Mouse (Mus musculus): ENCODE data around the gene Zfp219. TPM values are rescaled to one million over a fixed set of nuclear protein-coding genes. Genes with fewer than 3 reads are reported as not detected.

The Zfp219 gene
- polyA plus RNA-seq, 1 experiment from 2014 or later = 28.3 TPM

DNA sequence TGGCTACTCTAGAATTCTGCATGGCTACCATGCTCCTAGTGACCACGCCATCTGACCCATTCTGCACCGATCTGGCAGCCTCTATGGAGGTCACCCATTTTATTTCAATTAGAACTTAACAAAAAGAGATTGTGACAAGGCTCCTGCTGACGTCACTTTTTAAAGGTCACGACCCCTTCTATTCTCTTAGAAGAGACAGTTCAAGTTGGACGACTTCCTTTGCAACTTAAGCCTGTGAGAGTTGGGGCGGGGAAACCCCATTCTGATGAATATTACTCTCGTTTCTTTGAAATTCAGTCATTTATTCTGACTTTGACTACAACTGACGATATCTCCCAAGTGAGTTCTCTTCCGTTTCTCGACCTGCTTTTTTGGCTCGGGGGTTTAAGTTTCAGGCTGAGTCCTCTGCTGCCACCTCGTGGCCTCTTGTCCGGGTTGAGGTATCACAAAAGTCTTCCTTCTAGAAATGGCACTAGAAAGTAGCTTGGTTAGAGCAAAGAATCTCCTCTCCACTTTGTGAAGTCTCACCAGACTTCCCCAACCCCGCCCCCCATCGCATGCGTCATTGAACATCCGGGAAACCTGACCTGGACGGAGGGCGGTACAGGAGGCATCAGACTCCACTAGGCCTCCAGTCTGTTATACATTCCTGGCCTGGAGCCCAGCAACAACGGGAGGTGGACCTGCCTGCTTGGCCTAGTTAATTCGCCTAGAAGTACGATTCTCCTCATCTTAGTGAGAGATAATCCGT lies 2.4 kb upstream of the Zfp219 start:
- H3K9ac ChIP-seq = peak overlapping the region; percentile 21; the same call in 1 of the 2 replicates
- WGBS = 4% methylated on average over 23 of the region's 23 CpGs
- no peaks in the 10 kb centered on the region for H3K36me3 ChIP-seq (ENCODE audit: insufficient read depth)
- TF ChIP-seq CTCF (IDR thresholded peaks at IDR 0.05; ENCODE audit: low read depth) = peak; percentile 77
- DNase-seq (peak; percentile 95), ATAC-seq (ENCODE audit: insufficient read depth) (peak; percentile 33)
- peaks cover 11% of the 10 kb centered on the region; the same call in 1 of the 2 replicates for H3K4me1 ChIP-seq (ENCODE audit: insufficient read depth)
- H3K27me3 ChIP-seq (ENCODE audit: insufficient read depth, low read length) = no peaks in the 10 kb centered on the region
- H3K27ac ChIP-seq (ENCODE audit: low read depth) = peak overlapping the region; percentile 89
- peak overlapping the region; percentile 25 for H3K4me3 ChIP-seq (ENCODE audit: low read depth, low read length)
- peak overlapping the region; percentile 55 for H3K4me2 ChIP-seq
- no peaks in the 10 kb centered on the region for H3K9me3 ChIP-seq (ENCODE audit: low read depth, low read length)

DNA sequence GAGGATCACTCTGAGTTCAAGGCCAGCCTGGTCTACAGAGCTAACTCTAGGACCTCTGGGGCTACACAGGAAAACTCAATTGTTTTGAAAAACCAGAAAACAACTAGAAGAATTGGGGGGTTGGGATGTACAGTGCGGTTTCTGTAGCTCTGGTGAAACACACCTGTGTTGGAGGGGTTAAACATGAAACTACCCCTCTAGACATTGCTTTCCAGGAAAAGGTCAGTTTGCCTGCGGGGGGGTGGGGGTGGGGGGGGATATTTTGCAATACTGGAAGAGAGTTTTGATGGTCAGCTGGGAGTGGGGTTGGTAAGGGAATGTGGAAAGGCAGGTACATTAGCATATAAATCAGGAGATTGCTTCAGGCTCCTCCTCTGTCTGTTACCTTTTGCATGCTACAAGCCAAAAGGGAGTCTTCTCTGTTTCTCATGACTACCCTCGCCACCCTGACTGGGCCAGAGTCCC lies 1.7 kb upstream of the Zfp219 start:
- WGBS = 59% methylated on average over 3 of the region's 3 CpGs
- TF ChIP-seq CTCF (IDR thresholded peaks at IDR 0.05; ENCODE audit: low read depth) = no peak
- Histone ChIP-seq H3K27me3 (ENCODE audit: insufficient read depth, low read length) (no peaks in the 10 kb centered on the region), H3K36me3 (ENCODE audit: insufficient read depth) (no peaks in the 10 kb centered on the region), H3K27ac (ENCODE audit: low read depth) (peak overlapping the region; percentile 89), H3K4me3 (ENCODE audit: low read depth, low read length) (no peak overlapping the region), H3K9ac (no peak overlapping the region), H3K9me3 (ENCODE audit: low read depth, low read length) (no peaks in the 10 kb centered on the region), H3K4me1 (ENCODE audit: insufficient read depth) (peaks cover 11% of the 10 kb centered on the region; the same call in 1 of the 2 replicates), H3K4me2 (peak overlapping the region; percentile 55)
- ATAC-seq (ENCODE audit: insufficient read depth) (no peak), DNase-seq (no peak)

DNA sequence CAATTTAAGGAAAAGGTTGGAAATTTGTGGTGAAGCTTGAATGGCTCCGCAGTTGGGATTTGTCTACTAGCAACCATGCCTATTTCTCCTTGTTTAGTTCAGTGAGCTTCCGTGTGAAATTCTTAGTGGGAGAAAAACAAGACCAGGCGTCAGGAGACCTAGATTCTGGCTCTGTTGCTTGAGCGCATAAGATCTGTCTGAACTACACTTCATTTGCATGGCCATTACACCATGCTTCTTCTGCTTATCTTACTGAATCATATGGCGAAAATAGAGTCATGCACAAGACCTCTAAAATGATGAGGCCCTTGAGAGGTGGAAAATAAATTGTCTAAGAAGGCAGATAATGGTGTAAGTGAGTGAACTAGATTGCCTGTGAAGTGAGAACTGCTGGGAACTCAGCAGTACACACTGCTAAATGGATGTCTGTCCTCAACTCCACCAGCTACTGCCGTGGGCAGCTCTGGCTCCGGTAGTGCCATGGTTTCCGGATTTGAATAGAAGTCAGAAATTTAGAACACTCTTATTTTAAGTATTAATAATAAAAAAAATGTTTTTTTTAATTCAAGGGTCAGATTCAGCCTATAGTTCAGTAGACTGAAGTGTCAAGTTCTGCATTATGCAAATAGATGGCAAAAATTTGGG lies 1.2 kb upstream of the Zfp219 start:
- no peak for TF ChIP-seq CTCF (IDR thresholded peaks at IDR 0.05; ENCODE audit: low read depth)

DNA sequence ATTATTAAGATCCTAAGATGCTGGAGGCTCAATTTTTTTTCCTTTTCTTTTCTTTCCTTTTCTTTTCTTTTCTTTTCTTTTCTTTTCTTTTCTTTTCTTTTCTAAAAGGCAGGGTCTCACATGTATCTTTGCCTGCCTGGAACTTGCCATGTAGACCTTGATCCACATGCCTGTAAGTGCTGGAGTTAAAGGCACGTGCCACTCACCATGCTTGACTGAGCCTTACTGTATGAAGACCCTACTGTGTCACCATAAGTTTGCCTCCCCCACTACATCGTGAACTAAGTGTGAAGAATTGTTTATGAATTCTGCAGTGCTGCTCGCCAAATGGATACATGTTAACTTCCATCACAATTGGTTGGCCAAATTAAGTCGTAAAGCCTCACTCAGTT lies 601 bp upstream of the Zfp219 start:
- 52% methylated on average over 4 of the region's 4 CpGs for WGBS
- H3K4me1 ChIP-seq (ENCODE audit: insufficient read depth) = peaks cover 12% of the 10 kb centered on the region; the same call in 1 of the 2 replicates
- H3K27me3 ChIP-seq (ENCODE audit: insufficient read depth, low read length) = no peaks in the 10 kb centered on the region
- DNase-seq (no peak), ATAC-seq (ENCODE audit: insufficient read depth) (no peak)
- peak overlapping the region; percentile 100 for H3K27ac ChIP-seq (ENCODE audit: low read depth)
- peak overlapping the region; percentile 65; the same call in 1 of the 2 replicates for H3K4me3 ChIP-seq (ENCODE audit: low read depth, low read length)
- H3K4me2 ChIP-seq = peak overlapping the region; percentile 81
- no peak for TF ChIP-seq CTCF (IDR thresholded peaks at IDR 0.05; ENCODE audit: low read depth)
- peak overlapping the region; percentile 89 for H3K9ac ChIP-seq
- 0 out of 2 replicates have a peak, but pooled peaks cover 6% of the 10 kb centered on the region for H3K36me3 ChIP-seq (ENCODE audit: insufficient read depth)
- H3K9me3 ChIP-seq (ENCODE audit: low read depth, low read length) = no peaks in the 10 kb centered on the region

More for the DNA sequence above, 1.2 kb upstream of the Zfp219 start:
- ATAC-seq (ENCODE audit: insufficient read depth) = no peak
- H3K9me3 ChIP-seq (ENCODE audit: low read depth, low read length) = no peaks in the 10 kb centered on the region
- H3K36me3 ChIP-seq (ENCODE audit: insufficient read depth) = 0 out of 2 replicates have a peak, but pooled peaks cover 5% of the 10 kb centered on the region
- H3K4me1 ChIP-seq (ENCODE audit: insufficient read depth) = peaks cover 11% of the 10 kb centered on the region; the same call in 1 of the 2 replicates
- no peak overlapping the region for H3K4me3 ChIP-seq (ENCODE audit: low read depth, low read length)
- 87% methylated on average over 8 of the region's 8 CpGs for WGBS
- no peaks in the 10 kb centered on the region for H3K27me3 ChIP-seq (ENCODE audit: insufficient read depth, low read length)
- no peak overlapping the region for H3K4me2 ChIP-seq
- no peak overlapping the region for H3K9ac ChIP-seq
- H3K27ac ChIP-seq (ENCODE audit: low read depth) = peak overlapping the region; percentile 100
- no peak for DNase-seq

DNA sequence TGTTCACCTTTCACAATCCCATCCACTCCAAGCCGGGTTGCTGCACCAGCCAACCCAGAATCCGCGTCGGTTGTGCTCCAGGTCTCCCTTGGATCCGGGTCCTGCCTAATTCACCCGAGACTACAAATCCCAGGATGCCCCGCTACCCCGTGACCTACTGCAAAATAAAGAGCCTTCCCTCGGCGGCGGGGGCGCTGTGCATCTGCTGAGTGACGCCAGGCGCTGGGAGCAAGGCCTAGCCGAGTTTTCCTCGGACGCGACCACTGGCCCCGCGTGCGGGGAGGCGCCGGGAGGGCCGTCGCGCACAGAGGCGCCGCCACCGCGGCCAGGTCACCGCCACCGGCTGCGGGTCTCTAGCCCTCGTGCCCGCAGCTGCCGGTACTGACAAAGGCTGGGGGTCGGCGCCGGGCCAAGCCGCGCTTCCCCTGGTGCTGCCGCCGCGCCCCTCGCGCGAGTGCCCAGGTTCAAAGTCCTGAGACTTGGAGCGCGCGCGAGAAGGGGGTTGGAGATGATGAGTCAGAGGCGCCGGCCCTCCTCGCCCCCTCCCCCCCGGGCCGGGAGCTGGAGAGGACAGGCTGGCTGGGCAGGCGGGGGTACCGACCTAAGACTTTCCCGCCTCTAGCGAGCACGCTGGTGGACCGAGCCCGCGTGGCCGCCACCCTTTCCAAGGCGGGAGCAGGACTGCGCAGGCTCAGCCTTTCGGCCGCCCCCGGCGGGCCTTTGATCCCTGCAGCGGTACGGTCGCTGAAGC lies 768 bp downstream of the Zfp219 start:
- no peaks in the 10 kb centered on the region for H3K9me3 ChIP-seq (ENCODE audit: low read depth, low read length)
- under 1% methylated on average over 73 of the region's 74 CpGs for WGBS
- peak; percentile 71 for TF ChIP-seq CTCF (IDR thresholded peaks at IDR 0.05; ENCODE audit: low read depth)
- DNase-seq = peak; percentile 99
- ATAC-seq (ENCODE audit: insufficient read depth) = peak; percentile 88
- H3K9ac ChIP-seq = peak overlapping the region; percentile 89
- H3K4me1 ChIP-seq (ENCODE audit: insufficient read depth) = peaks cover 21% of the 10 kb centered on the region; the same call in 1 of the 2 replicates
- H3K4me2 ChIP-seq = peak overlapping the region; percentile 81
- H3K4me3 ChIP-seq (ENCODE audit: low read depth, low read length) = peak overlapping the region; percentile 65
- peak overlapping the region; percentile 100 for H3K27ac ChIP-seq (ENCODE audit: low read depth)
- H3K27me3 ChIP-seq (ENCODE audit: insufficient read depth, low read length) = no peaks in the 10 kb centered on the region
- H3K36me3 ChIP-seq (ENCODE audit: insufficient read depth) = 0 out of 2 replicates have a peak, but pooled peaks cover 6% of the 10 kb centered on the region

DNA sequence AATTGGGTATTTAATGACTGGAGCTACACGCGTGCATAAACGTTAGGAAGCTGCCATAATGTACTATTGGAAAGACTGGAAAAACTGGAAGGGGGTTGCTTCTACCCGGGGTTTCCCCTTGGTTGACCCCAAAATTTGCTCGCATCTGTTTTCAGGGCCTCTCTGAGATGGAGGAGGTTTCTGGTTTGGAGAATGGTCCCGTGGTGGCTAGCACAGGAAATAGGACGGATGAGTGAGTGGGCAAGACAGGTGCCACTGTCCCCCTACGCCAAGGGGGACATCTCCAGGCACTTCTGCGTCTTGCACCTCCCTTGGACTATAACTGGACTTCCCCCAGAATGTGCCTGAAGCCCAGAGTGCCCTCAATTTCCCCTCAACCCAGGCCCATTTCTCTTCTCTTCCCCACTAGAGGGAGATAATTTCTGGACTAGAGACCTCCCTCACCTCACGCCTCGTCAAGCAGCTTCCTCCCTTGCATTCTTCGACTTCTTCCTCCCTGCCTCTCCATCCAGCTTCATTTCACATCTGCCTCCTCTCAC lies 1.4 kb downstream of the Zfp219 start:
- peaks cover 21% of the 10 kb centered on the region; the same call in 1 of the 2 replicates for H3K4me1 ChIP-seq (ENCODE audit: insufficient read depth)
- H3K9ac ChIP-seq = peak overlapping the region; percentile 89
- H3K4me3 ChIP-seq (ENCODE audit: low read depth, low read length) = peak overlapping the region; percentile 65
- H3K9me3 ChIP-seq (ENCODE audit: low read depth, low read length) = no peaks in the 10 kb centered on the region
- peak overlapping the region; percentile 81 for H3K4me2 ChIP-seq
- WGBS = 23% methylated on average over 12 of the region's 12 CpGs
- H3K27me3 ChIP-seq (ENCODE audit: insufficient read depth, low read length) = no peaks in the 10 kb centered on the region
- DNase-seq = no peak
- ATAC-seq (ENCODE audit: insufficient read depth) = peak; percentile 5; the same call in 1 of the 2 replicates
- 0 out of 2 replicates have a peak, but pooled peaks cover 6% of the 10 kb centered on the region for H3K36me3 ChIP-seq (ENCODE audit: insufficient read depth)
- peak overlapping the region; percentile 100 for H3K27ac ChIP-seq (ENCODE audit: low read depth)
- TF ChIP-seq CTCF (IDR thresholded peaks at IDR 0.05; ENCODE audit: low read depth) = no peak
